Mouse (Mus musculus) liver, adult 2 months (tissue): Measurements from ENCODE around the gene H2-Ab1. TPM values are rescaled to one million over a fixed set of nuclear protein-coding genes. Genes with fewer than 3 reads are reported as not detected.
A peak's percentile ranks its signal among the peaks of the same experiment; 100 is the strongest.

Experiments used
- DNase-seq: peaks from one replicate; pipeline ENCODE4 v3.0.0-alpha.2; 2011; ENCODE audit warnings: low read depth, low spot score; ENCODE audit errors: extremely low read depth
- H3K27ac ChIP-seq: fragments of 200-500 bp; replicated peaks from 2 replicates; pipeline ENCODE4 v1.5.1; 2012; ENCODE audit warnings: low read depth, mild to moderate bottlenecking, control low read depth, inconsistent platforms, low read length; ENCODE audit not compliant: insufficient read depth
- H3K27me3 ChIP-seq: fragments of 200-500 bp; 2 replicates; pipeline ENCODE4 v1.6.1; 2012; ENCODE audit warnings: mild to moderate bottlenecking, moderate library complexity, low read length, inconsistent platforms; ENCODE audit not compliant: control insufficient read depth, insufficient read depth
- H3K36me3 ChIP-seq: fragments of 200-500 bp; 2 replicates; pipeline ENCODE4 v1.6.1; 2012; ENCODE audit warnings: low read length, inconsistent platforms; ENCODE audit not compliant: control insufficient read depth, insufficient read depth
- H3K4me1 ChIP-seq: fragments of 200-500 bp; 2 replicates; pipeline ENCODE4 v1.6.1; 2011; ENCODE audit warnings: low read length; ENCODE audit not compliant: control insufficient read depth, insufficient read depth
- H3K4me3 ChIP-seq: fragments of 200-500 bp; 2 replicates; pipeline ENCODE4 v1.5.1; 2011; ENCODE audit warnings: low read depth, mild to moderate bottlenecking, control low read depth, low read length, moderate library complexity; ENCODE audit not compliant: insufficient read depth
- H3K79me2 ChIP-seq: fragments of 200-500 bp; 2 replicates; pipeline ENCODE4 v1.6.1; 2012; ENCODE audit warnings: inconsistent platforms, mild to moderate bottlenecking, low read length, moderate library complexity; ENCODE audit not compliant: control insufficient read depth, insufficient read depth
- H3K9ac ChIP-seq: fragments of 200-500 bp; 2 replicates; pipeline ENCODE4 v1.6.1; 2012; ENCODE audit warnings: low read depth, mild to moderate bottlenecking, control low read depth, inconsistent platforms, low read length
- CTCF ChIP-seq: fragments of 200-500 bp; IDR thresholded peaks from 2 replicates; pipeline ENCODE4 v1.5.1; 2011; ENCODE audit warnings: low read depth, low read length, control low read depth
- POLR2A ChIP-seq: fragments of 200-500 bp; IDR thresholded peaks from 2 replicates; pipeline ENCODE4 v1.6.1; 2011; ENCODE audit warnings: low read length, control low read depth; ENCODE audit not compliant: insufficient read depth; ENCODE audit errors: extremely low read depth
- WGBS: fragments of 180-500 bp; shearing (Covaris S2); methylation state at CpG from one replicate; pipeline ENCODE4 v1.1.7; 2018; 5-methylcytosine and 5-hydroxymethylcytosine counted together
- polyA plus RNA-seq: library from polyadenylated mRNA; depleted of rRNA; stranded (reverse); fragments of >200 nt; gene quantifications from 2 replicates; pipeline ENCODE4 v1.2.3, GENCODE M21; 2012
- total RNA-seq: library from RNA; depleted of rRNA; stranded (reverse); fragments of >200 nt; gene quantifications from 2 replicates; pipeline ENCODE4 v1.2.3, GENCODE M21; 2014

H2-Ab1 gene
- total and polyA plus RNA-seq, 2 experiments = 25.2 to 156 TPM

DNA sequence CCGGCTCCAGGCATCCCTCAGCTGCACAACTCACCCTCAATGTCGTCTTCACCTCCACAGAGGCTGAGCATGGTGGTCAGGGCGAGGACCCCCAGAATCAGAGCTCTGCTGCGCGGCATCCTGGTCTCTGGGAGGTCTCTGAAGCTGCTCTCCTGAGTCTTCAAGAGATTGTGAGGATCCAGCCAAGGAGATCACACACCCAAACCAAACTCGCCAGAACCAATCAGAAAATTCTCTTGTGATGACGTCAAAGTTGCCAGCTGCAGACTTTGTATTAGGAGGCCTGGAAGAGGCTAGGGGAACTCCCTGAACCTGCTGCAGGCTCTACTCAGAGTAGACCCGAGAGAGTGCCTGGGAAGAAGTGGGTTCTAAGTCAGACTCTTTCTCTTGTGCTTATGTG lies 30.2 kb downstream of the H2-Ab1 start, which contains the start of gene H2-Aa:
TSS of gene H2-Aa (minus strand) at position 176 of the 400 bp plus-strand sequence.
- peak; percentile 67 for DNase-seq
- Histone ChIP-seq H3K4me1 (no peaks in the 10 kb centered on the region), H3K27me3 (no peaks in the 10 kb centered on the region), H3K36me3 (no peaks in the 10 kb centered on the region), H3K9ac (no peak within 1 kb of the TSS), H3K4me3 (peak within 1 kb of the TSS; percentile 25), H3K27ac (no peak within 1 kb of the TSS), H3K79me2 (no peaks in the 10 kb centered on the region)
- 24% methylated on average over 8 of the region's 8 CpGs for WGBS
- TF ChIP-seq POLR2A = no peak
- no peak for TF ChIP-seq CTCF

DNA sequence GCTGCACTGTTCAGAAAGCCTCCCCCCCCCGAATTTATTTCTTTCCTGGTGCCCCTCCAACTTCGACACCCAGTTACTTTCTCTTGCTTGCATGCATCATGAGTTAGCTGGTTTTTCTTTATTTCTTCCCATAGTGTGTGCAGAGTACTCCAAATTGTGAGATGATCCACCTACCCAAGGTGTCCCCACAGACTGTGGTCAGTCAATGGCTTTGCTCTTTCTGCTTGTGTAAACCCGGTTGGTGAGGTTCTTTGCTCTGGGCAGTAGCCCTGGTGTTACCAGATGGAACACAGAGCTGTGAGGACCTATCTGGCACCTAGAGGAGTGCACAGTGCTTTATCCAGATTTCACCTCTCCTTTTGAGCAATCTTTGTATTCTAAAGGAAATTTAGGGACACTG lies 30.6 kb downstream of the H2-Ab1 start:
- no peaks in the 10 kb centered on the region for H3K79me2 ChIP-seq
- H3K4me1 ChIP-seq = no peaks in the 10 kb centered on the region
- no peaks in the 10 kb centered on the region for H3K27me3 ChIP-seq
- H3K36me3 ChIP-seq = no peaks in the 10 kb centered on the region
- H3K27ac ChIP-seq = no peak overlapping the region
- no peak overlapping the region for H3K4me3 ChIP-seq
- DNase-seq = no peak
- no peak overlapping the region for H3K9ac ChIP-seq
- TF ChIP-seq CTCF (no peak), POLR2A (no peak)
- WGBS = 55% methylated on average over 3 of the region's 3 CpGs

DNA sequence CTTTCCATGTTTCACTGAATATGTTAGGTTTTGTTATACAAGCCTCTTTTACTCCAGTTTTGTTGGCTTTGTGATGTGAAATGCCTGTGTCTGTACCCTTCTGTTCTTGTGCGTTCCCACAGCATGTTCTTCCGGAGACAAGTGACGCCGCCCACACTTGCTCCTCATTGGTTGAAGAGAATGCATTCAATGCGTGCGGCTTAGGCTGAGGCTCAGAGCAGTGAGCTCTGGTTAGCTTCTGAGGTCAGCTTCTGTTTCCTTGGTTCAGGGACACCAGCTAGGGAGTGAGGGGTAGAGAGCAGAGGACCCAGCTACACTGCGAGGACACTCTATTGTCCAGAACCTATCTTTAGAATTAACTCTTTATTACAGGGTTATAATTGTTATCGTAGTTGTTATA lies 34.1 kb downstream of the H2-Ab1 start:
- no peak for TF ChIP-seq POLR2A
- TF ChIP-seq CTCF = no peak
- H3K4me3 ChIP-seq = no peak overlapping the region
- H3K36me3 ChIP-seq = no peaks in the 10 kb centered on the region
- DNase-seq = peak; percentile 50
- no peak overlapping the region for H3K27ac ChIP-seq
- no peaks in the 10 kb centered on the region for H3K27me3 ChIP-seq
- 18% methylated on average over 8 of the region's 8 CpGs for WGBS
- H3K4me1 ChIP-seq = no peaks in the 10 kb centered on the region
- H3K9ac ChIP-seq = no peak overlapping the region
- no peaks in the 10 kb centered on the region for H3K79me2 ChIP-seq

DNA sequence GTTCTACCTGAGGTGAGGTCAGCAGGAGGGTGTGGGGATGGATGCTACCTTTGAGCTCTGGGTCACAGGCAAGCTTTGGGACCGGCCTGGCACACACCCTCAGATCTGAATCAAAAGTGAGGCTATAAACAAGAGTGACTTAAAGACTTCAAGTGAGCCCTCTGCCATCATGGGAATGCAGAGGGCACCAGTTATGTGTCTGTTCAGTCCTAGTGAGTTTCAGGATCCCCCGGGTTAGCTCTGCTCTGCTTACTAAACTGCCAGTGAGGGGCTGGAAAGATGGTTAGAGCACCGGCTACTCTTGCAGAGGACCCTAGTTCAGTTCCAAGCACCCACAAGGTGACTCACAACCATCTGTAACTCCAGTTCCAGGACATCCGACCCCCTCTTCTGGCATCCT lies 35.1 kb downstream of the H2-Ab1 start:
- WGBS = 89% methylated on average over 4 of the region's 4 CpGs
- no peak for TF ChIP-seq CTCF
- TF ChIP-seq POLR2A = no peak
- Histone ChIP-seq H3K4me3 (no peak overlapping the region), H3K27ac (no peak overlapping the region), H3K27me3 (no peaks in the 10 kb centered on the region), H3K4me1 (no peaks in the 10 kb centered on the region), H3K36me3 (no peaks in the 10 kb centered on the region), H3K9ac (no peak overlapping the region), H3K79me2 (no peaks in the 10 kb centered on the region)
- DNase-seq = no peak

DNA sequence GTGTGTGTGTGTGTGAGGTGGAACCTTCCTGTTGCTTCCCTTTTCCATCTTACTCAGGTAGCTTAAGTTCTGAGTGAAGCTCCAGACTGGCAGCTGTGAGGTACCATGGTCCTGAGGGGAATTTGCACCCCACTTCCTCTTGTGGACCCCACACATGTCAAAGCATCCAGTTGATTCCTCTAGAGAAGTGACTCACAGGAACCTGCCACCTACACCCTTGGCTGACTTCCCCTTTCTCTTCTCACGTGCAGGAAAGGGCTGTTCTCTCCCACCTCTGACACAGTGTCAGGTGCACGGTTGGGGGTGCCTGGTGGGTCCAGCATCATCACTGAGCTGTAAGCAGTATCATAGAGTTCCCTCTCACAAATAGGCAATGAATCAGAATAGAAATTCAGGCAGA lies 36.0 kb downstream of the H2-Ab1 start:
- H3K27ac ChIP-seq = no peak overlapping the region
- TF ChIP-seq CTCF = no peak
- no peak for TF ChIP-seq POLR2A
- H3K36me3 ChIP-seq = no peaks in the 10 kb centered on the region
- no peak for DNase-seq
- no peak overlapping the region for H3K9ac ChIP-seq
- H3K27me3 ChIP-seq = no peaks in the 10 kb centered on the region
- H3K4me3 ChIP-seq = no peak overlapping the region
- H3K4me1 ChIP-seq = no peaks in the 10 kb centered on the region
- WGBS = 41% methylated on average over 2 of the region's 2 CpGs
- H3K79me2 ChIP-seq = no peaks in the 10 kb centered on the region

DNA sequence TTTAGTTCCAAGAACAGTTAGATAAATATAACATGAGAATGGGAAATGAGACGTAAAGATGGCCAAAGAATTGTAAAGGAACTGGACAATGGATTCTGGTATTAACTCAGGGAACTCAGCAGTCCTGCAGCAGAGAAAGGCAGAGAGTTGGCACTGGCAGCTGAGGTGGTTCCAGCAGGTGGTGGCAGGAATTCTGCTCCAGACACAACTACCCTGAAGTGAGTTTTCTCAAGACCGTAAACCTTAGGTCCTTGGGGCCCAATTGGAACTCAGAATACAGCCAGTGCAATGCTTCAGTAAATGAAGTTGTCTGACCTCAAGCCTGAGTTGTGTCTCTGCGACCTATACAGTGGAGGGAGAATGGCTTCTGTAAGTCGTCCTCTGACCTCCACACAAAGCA lies 36.8 kb downstream of the H2-Ab1 start:
- no peaks in the 10 kb centered on the region for H3K27me3 ChIP-seq
- no peaks in the 10 kb centered on the region for H3K4me1 ChIP-seq
- H3K4me3 ChIP-seq = no peak overlapping the region
- DNase-seq = no peak
- TF ChIP-seq CTCF (no peak), POLR2A (no peak)
- 67% methylated on average over 4 of the region's 4 CpGs for WGBS
- no peaks in the 10 kb centered on the region for H3K36me3 ChIP-seq
- no peaks in the 10 kb centered on the region for H3K79me2 ChIP-seq
- H3K9ac ChIP-seq = no peak overlapping the region
- no peak overlapping the region for H3K27ac ChIP-seq
